Mouse (Mus musculus) ES-Bruce4 (cell line): ENCODE measurements around the gene Fndc3b.

ENCODE experiments used
- CTCF ChIP-seq: IDR thresholded peaks from one replicate; pipeline ENCODE4 v1.8.1; 2011; ENCODE audit warnings: low read depth, low read length
- POLR2A ChIP-seq: IDR thresholded peaks from one replicate; pipeline ENCODE4 v1.8.1; 2011; ENCODE audit warnings: low read length; ENCODE audit not compliant: insufficient read depth

GRCm38 (mm10) chr3:27685134-27685533, 26.0 kb downstream of the Fndc3b start:
- no peak for TF ChIP-seq POLR2A
- TF ChIP-seq CTCF = no peak
